Mouse (Mus musculus) neutrophil, adult 59 days (primary cell): ENCODE results near the gene Pdcd6. TPM values are rescaled to one million over a fixed set of nuclear protein-coding genes. Genes with fewer than 3 reads are reported as not detected.

Experiments used
- total RNA-seq, 2 experiments: library from RNA; stranded (reverse); gene quantifications; 1 replicate in 1 of 2; 2 replicates in 1 of 2; pipeline ENCODE4 v1.2.4; 2023

The Pdcd6 gene
- 100 to 1,000 TPM in 1 of 2 experiments, 10 to 100 TPM in 1; 95.9 to 113 TPM for total RNA-seq

GRCm38 (mm10) chr13:74317170-74317849 lies at the start of gene Pdcd6:
Gene Pdcd6 (minus strand): TSS chr13:74317580.

GRCm38 (mm10) chr13:74363859-74364235 lies 46.5 kb upstream of the Pdcd6 start, which contains the start of gene Lrrc14b:
Gene Lrrc14b (minus strand): TSS chr13:74364005.

GRCm38 (mm10) chr13:74349566-74350434 lies 32.4 kb upstream of the Pdcd6 start, which contains the start of the genes Sdha and Ccdc127:
Gene Sdha (minus strand): TSS chr13:74350280.
Gene Ccdc127 (plus strand): TSS chr13:74350309.

GRCm38 (mm10) chr13:74292167-74292566 lies 25.2 kb downstream of the Pdcd6 start, which contains the start of gene Ahrr:
Gene Ahrr (minus strand): TSS chr13:74292331.

Other genes starting within 250 kb of the Pdcd6 start
- not detected for gene Slc9a3, start 196.1 kb downstream of the Pdcd6 start, total RNA-seq
- 10 to 100 TPM; 46.4 to 46.5 TPM for gene Exoc3, start 108.8 kb downstream of the Pdcd6 start, total RNA-seq
- 1 to 10 TPM in 1 of 2 experiments, under 1 TPM in 1; 0.49 to 1.2 TPM for gene Ahrr, start 25.2 kb downstream of the Pdcd6 start, total RNA-seq
- 10 to 100 TPM; 90.3 to 95.5 TPM for gene Sdha, start 32.7 kb upstream of the Pdcd6 start, total RNA-seq
- gene Ccdc127, start 32.7 kb upstream of the Pdcd6 start, total RNA-seq = 10 to 100 TPM; 12.7 to 16.7 TPM
- gene Lrrc14b, start 46.4 kb upstream of the Pdcd6 start, total RNA-seq = not detected
- under 1 TPM; 0.18 to 0.66 TPM for gene Zfp72, start 73.3 kb upstream of the Pdcd6 start, total RNA-seq
- gene Ftl1-ps1, start 82.1 kb upstream of the Pdcd6 start, total RNA-seq = 1,000 to 10,000 TPM; 1,617 to 1,647 TPM
- 1 to 10 TPM; 6.6 to 8.4 TPM for gene Zfp825, start 176.4 kb upstream of the Pdcd6 start, total RNA-seq